Mouse (Mus musculus) MEL (cell line): Measurements from ENCODE around the gene Gngt2. TPM values are rescaled to one million over a fixed set of nuclear protein-coding genes. Genes with fewer than 3 reads are reported as not detected.
A peak's percentile ranks its signal among the peaks of the same experiment; 100 is the strongest.

Experiments
- DNase-seq: peaks from one replicate; pipeline ENCODE4 v3.0.0; 2011; ENCODE audit warnings: low read depth, low spot score
- H3K27ac ChIP-seq: 2 replicates; pipeline ENCODE4 v1.5.1; 2012; ENCODE audit warnings: low read depth, mild to moderate bottlenecking, control low read depth, low read length, moderate library complexity; ENCODE audit not compliant: control insufficient read depth
- H3K27me3 ChIP-seq, 2 experiments: fragments of 150-350 bp in 1 of 2; sonication (generic) in 1 of 2; 2 replicates each; pipeline ENCODE4 v1.6.1; 2012; ENCODE audit warnings: low read length in 2 of 2, mild to moderate bottlenecking in 2 of 2, improper control_type of control experiment in 1 of 2, moderate library complexity in 1 of 2; ENCODE audit not compliant: insufficient read depth in 2 of 2, control insufficient read depth in 1 of 2
- H3K36me3 ChIP-seq, 2 experiments: 2 replicates each; pipeline ENCODE4 v1.6.1; 2012 to 2014; ENCODE audit warnings: low read length in 2 of 2, improper control_type of control experiment in 1 of 2, inconsistent platforms in 1 of 2, mild to moderate bottlenecking in 1 of 2; ENCODE audit not compliant: insufficient read depth in 2 of 2, control insufficient read depth in 1 of 2
- H3K4me1 ChIP-seq, 2 experiments: fragments of 150-350 bp in 1 of 2; sonication (generic) in 1 of 2; 2 replicates each; pipeline ENCODE4 v1.6.1; 2012; ENCODE audit warnings: low read length in 2 of 2, improper control_type of control experiment in 1 of 2, mild to moderate bottlenecking in 1 of 2; ENCODE audit not compliant: insufficient read depth in 2 of 2, control insufficient read depth in 1 of 2
- H3K4me3 ChIP-seq, 2 experiments: fragments of 150-350 bp in 1 of 2; sonication (generic) in 1 of 2; 2 replicates each; pipeline ENCODE4 v1.5.1; 2012; ENCODE audit warnings: low read depth in 2 of 2, low read length in 2 of 2, mild to moderate bottlenecking in 2 of 2, moderate library complexity in 2 of 2, control low read depth in 1 of 2, improper control_type of control experiment in 1 of 2; ENCODE audit not compliant: control insufficient read depth in 1 of 2, insufficient read depth in 1 of 2
- H3K79me2 ChIP-seq: 2 replicates; pipeline ENCODE4 v1.6.1; 2012; ENCODE audit warnings: mild to moderate bottlenecking, low read length, moderate library complexity; ENCODE audit not compliant: control insufficient read depth, poor library complexity, insufficient read depth
- H3K9ac ChIP-seq: 2 replicates; pipeline ENCODE4 v1.6.1; 2012; ENCODE audit warnings: low read depth, mild to moderate bottlenecking, control low read depth, low read length, moderate library complexity; ENCODE audit not compliant: control insufficient read depth, poor library complexity, severe bottlenecking
- H3K9me3 ChIP-seq: fragments of 150-350 bp; sonication (generic); replicated peaks from 2 replicates; pipeline ENCODE4 v1.6.1; 2012; ENCODE audit warnings: mild to moderate bottlenecking, low read length, improper control_type of control experiment, moderate library complexity; ENCODE audit not compliant: insufficient read depth
- CHD1 ChIP-seq: IDR thresholded peaks from 2 replicates; pipeline ENCODE4 v1.6.1; 2012; ENCODE audit warnings: low read depth, mild to moderate bottlenecking, inconsistent platforms, low read length, improper control_type of control experiment
- CHD2 ChIP-seq: IDR thresholded peaks from 2 replicates; pipeline ENCODE4 v1.6.1; 2011; ENCODE audit warnings: low read length, improper control_type of control experiment
- CTCF ChIP-seq, 3 experiments: IDR thresholded peaks in 2 of 3; conservative IDR thresholded peaks in 1 of 3; 2 replicates each; pipeline ENCODE4 v1.5.1; 2011 to 2012; ENCODE audit warnings: low read length in 3 of 3, low read depth in 2 of 3, mild to moderate bottlenecking in 2 of 3, improper control_type of control experiment in 1 of 3, inconsistent platforms in 1 of 3, mixed read lengths in 1 of 3, moderate library complexity in 1 of 3; ENCODE audit not compliant: control insufficient read depth in 1 of 3, insufficient read depth in 1 of 3, poor library complexity in 1 of 3, severe bottlenecking in 1 of 3
- EP300 ChIP-seq, 2 experiments: IDR thresholded peaks; 2 replicates each; pipeline ENCODE4 v1.6.1; 2011; ENCODE audit warnings: improper control_type of control experiment in 2 of 2, low read length in 2 of 2, low read depth in 1 of 2, mild to moderate bottlenecking in 1 of 2
- HCFC1 ChIP-seq: IDR thresholded peaks from 2 replicates; pipeline ENCODE4 v1.6.1; 2012; ENCODE audit warnings: low read depth, mild to moderate bottlenecking, inconsistent platforms, low read length, improper control_type of control experiment, moderate library complexity
- MAX ChIP-seq: IDR thresholded peaks from 2 replicates; pipeline ENCODE4 v1.6.1; 2011; ENCODE audit warnings: low read length, improper control_type of control experiment
- MYB ChIP-seq: IDR thresholded peaks from 2 replicates; pipeline ENCODE4 v1.6.1; 2011; ENCODE audit warnings: mild to moderate bottlenecking, low read depth, low read length, improper control_type of control experiment
- NELFE ChIP-seq: IDR thresholded peaks from 2 replicates; pipeline ENCODE4 v1.6.1; 2011; ENCODE audit warnings: low read depth, low read length, improper control_type of control experiment
- TCF12 ChIP-seq: IDR thresholded peaks from 2 replicates; pipeline ENCODE4 v1.6.1; 2014; ENCODE audit warnings: low read depth, mild to moderate bottlenecking, inconsistent platforms, low read length, improper control_type of control experiment, moderate library complexity
- UBTF ChIP-seq: IDR thresholded peaks from 2 replicates; pipeline ENCODE4 v1.6.1; 2012; ENCODE audit warnings: low read depth, mild to moderate bottlenecking, inconsistent platforms, low read length, improper control_type of control experiment, moderate library complexity, borderline replicate concordance; ENCODE audit not compliant: insufficient read depth
- USF1 ChIP-seq: IDR thresholded peaks from 2 replicates; pipeline ENCODE4 v1.6.1; 2014; ENCODE audit warnings: low read depth, mild to moderate bottlenecking, inconsistent platforms, low read length, improper control_type of control experiment, moderate library complexity
- ZKSCAN1 ChIP-seq: IDR thresholded peaks from 2 replicates; pipeline ENCODE4 v1.6.1; 2012; ENCODE audit warnings: low read depth, mild to moderate bottlenecking, inconsistent platforms, low read length, improper control_type of control experiment, moderate library complexity
- ZNF384 ChIP-seq: IDR thresholded peaks from 2 replicates; pipeline ENCODE4 v1.6.1; 2012; ENCODE audit warnings: low read depth, mild to moderate bottlenecking, inconsistent platforms, low read length, improper control_type of control experiment
- polyA plus RNA-seq, 2 experiments: library from polyadenylated mRNA; stranded (reverse) in 1 of 2; unstranded in 1 of 2; fragments of >175 nt in 1 of 2; fragments of >200 nt in 1 of 2; gene quantifications; 2 replicates each; pipeline versions ENCODE4 v1.2.1 to v1.2.4; 2012; ENCODE audit warnings: low replicate concordance in 2 of 2, low read depth in 1 of 2; ENCODE audit not compliant: insufficient read length in 2 of 2, insufficient read depth in 1 of 2, missing spikeins in 1 of 2
- total RNA-seq: library from RNA; depleted of rRNA; stranded (reverse); fragments of 300-350 nt; gene quantifications from 2 replicates; pipeline ENCODE4 v1.2.3, GENCODE M21; 2012

Gngt2 gene
- total and polyA plus RNA-seq, 3 experiments: 23.5 to 25.9 TPM; not detected in 1

DNA sequence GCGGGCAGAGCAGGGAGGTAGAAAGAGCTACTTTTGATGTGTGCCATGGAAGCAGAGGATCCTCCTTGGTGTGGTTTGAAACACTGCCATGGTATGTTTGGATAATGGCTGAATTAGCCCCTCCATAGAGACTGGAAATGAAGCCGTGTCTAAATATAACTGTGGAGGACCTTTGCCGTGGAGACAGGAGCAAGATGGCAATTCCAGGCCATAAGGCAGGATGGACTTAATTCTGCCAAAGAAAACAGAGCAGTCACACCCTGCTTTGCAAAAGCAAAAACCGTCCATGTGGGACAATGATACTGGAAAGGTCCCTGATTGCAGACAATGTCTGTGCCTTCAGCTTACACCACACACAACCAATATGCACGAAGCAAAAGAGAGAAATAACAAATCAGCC lies 42.8 kb upstream of the Gngt2 start:
- no peak overlapping the region for H3K4me3 ChIP-seq
- no peak for DNase-seq
- H3K27ac ChIP-seq: no peak overlapping the region
- H3K9ac ChIP-seq: no peak overlapping the region
- H3K9me3 ChIP-seq: no peaks in the 10 kb centered on the region
- TF ChIP-seq CTCF (IDR thresholded peaks at IDR 0.05 in 2 of 3, conservative IDR thresholded peaks at IDR 0.05 in 1 of 3; ENCODE audit: control insufficient read depth in 1 of 3, insufficient read depth in 1 of 3, low read depth in 2 of 3, low read length in 3 of 3, poor library complexity in 1 of 3, severe bottlenecking in 1 of 3) (no peak), CHD2 (no peak), TCF12 (no peak), NELFE (no peak), ZKSCAN1 (no peak), MAX (no peak), CHD1 (no peak), EP300 (IDR thresholded peaks at IDR 0.05; ENCODE audit: low read depth in 1 of 2, low read length in 2 of 2) (no peak), HCFC1 (no peak), UBTF (no peak), USF1 (no peak)
- peaks cover 0 to 8% of the 10 kb centered on the region in 2 experiments; a peak in 2 of 4 replicates for H3K36me3 ChIP-seq
- no peaks in the 10 kb centered on the region for H3K27me3 ChIP-seq
- H3K79me2 ChIP-seq: no peaks in the 10 kb centered on the region
- peaks cover 5 to 10% of the 10 kb centered on the region in 2 experiments; a peak in 3 of 4 replicates for H3K4me1 ChIP-seq

GRCm38 (mm10) chr11:95795582-95795981 lies 41.4 kb upstream of the Gngt2 start:
- DNase-seq: no peak
- Histone ChIP-seq H3K4me3 (no peak overlapping the region), H3K9me3 (no peaks in the 10 kb centered on the region), H3K79me2 (no peaks in the 10 kb centered on the region), H3K4me1 (peaks cover 9 to 16% of the 10 kb centered on the region in 2 experiments), H3K27ac (no peak overlapping the region), H3K36me3 (peaks cover 0 to 12% of the 10 kb centered on the region in 2 experiments; a peak in 2 of 4 replicates), H3K27me3 (no peaks in the 10 kb centered on the region), H3K9ac (no peak overlapping the region)
- no peak for TF ChIP-seq ZKSCAN1
- peak; percentile 63; the same call in 1 of the 2 replicates for TF ChIP-seq ZNF384
- TF ChIP-seq MYB: no peak

GRCm38 (mm10) chr11:95805010-95805409 lies 32.0 kb upstream of the Gngt2 start:
- Histone ChIP-seq H3K4me1 (peaks cover 24 to 44% of the 10 kb centered on the region in 2 experiments), H3K9me3 (no peaks in the 10 kb centered on the region), H3K4me3 (no peak overlapping the region), H3K27me3 (no peaks in the 10 kb centered on the region), H3K9ac (no peak overlapping the region), H3K27ac (no peak overlapping the region), H3K36me3 (peaks cover 0 to 29% of the 10 kb centered on the region in 2 experiments; a peak in 2 of 4 replicates), H3K79me2 (no peaks in the 10 kb centered on the region)
- TF ChIP-seq MAX (no peak), UBTF (no peak)
- DNase-seq: no peak
